Mouse (Mus musculus): ENCODE results near the gene Col24a1. TPM values are rescaled to one million over a fixed set of nuclear protein-coding genes. Genes with fewer than 3 reads are reported as not detected.
A peak's percentile ranks its signal among the peaks of the same experiment; 100 is the strongest.

Gene Col24a1
- polyA plus RNA-seq (2016; fragmentation: Nextera tagmentation; extraction: Ambion mirVana): 0.36 and 1.3 TPM in 2 replicates

- Histone ChIP-seq H3K4me1 (peaks cover 14% of the 10 kb centered on the region), H3K27me3 (0 out of 2 replicates have a peak, but pooled peaks cover 6% of the 10 kb centered on the region), H3K9me3 (no peaks in the 10 kb centered on the region), H3K4me3 (replicated peaks) (peak within 1 kb of the TSS; percentile 39), H3K27ac (no peak within 1 kb of the TSS), H3K4me2 (peak within 1 kb of the TSS; percentile 82), H3K9ac (peak within 1 kb of the TSS; percentile 43), H3K36me3 (replicated peaks) (no peaks in the 10 kb centered on the region)
- WGBS: 1% methylated on average over 22 of the region's 22 CpGs
- peak; percentile 83 for ATAC-seq (ENCODE audit: low FRiP score)
These were observed at the start of gene Col24a1 for GRCm38 (mm10) chr3:145292337-145293134. TSS of gene Col24a1 (plus strand) at chr3:145292472.

GRCm38 (mm10) chr3:145248040-145248439 lies 44.2 kb upstream of the Col24a1 start:
- Histone ChIP-seq H3K9ac (no peak overlapping the region), H3K4me3 (replicated peaks) (no peak overlapping the region), H3K4me1 (no peaks in the 10 kb centered on the region), H3K27ac (no peak overlapping the region), H3K9me3 (no peaks in the 10 kb centered on the region), H3K27me3 (no peaks in the 10 kb centered on the region), H3K4me2 (no peak overlapping the region), H3K36me3 (replicated peaks) (no peaks in the 10 kb centered on the region)
- WGBS: 93% methylated on average over 2 of the region's 2 CpGs
- no peak for ATAC-seq (ENCODE audit: low FRiP score)

GRCm38 (mm10) chr3:145253066-145253465 lies 39.2 kb upstream of the Col24a1 start:
- no peak overlapping the region for H3K9ac ChIP-seq
- no peak overlapping the region for H3K4me3 ChIP-seq (replicated peaks)
- H3K4me2 ChIP-seq: no peak overlapping the region
- H3K4me1 ChIP-seq: no peaks in the 10 kb centered on the region
- no peaks in the 10 kb centered on the region for H3K9me3 ChIP-seq
- no peak for ATAC-seq (ENCODE audit: low FRiP score)
- no peak overlapping the region for H3K27ac ChIP-seq
- H3K27me3 ChIP-seq: no peaks in the 10 kb centered on the region
- 88% methylated on average over 5 of the region's 5 CpGs for WGBS
- H3K36me3 ChIP-seq (replicated peaks): no peaks in the 10 kb centered on the region

- Histone ChIP-seq H3K9me3 (no peaks in the 10 kb centered on the region), H3K4me2 (no peak overlapping the region), H3K27ac (no peak overlapping the region), H3K9ac (no peak overlapping the region), H3K36me3 (replicated peaks) (no peaks in the 10 kb centered on the region), H3K27me3 (no peaks in the 10 kb centered on the region), H3K4me1 (no peaks in the 10 kb centered on the region), H3K4me3 (replicated peaks) (no peak overlapping the region)
- WGBS: 82% methylated on average over 3 of the region's 3 CpGs
- no peak for ATAC-seq (ENCODE audit: low FRiP score)
These were observed 37.4 kb upstream of the Col24a1 start for GRCm38 (mm10) chr3:145254764-145255396.

- Histone ChIP-seq H3K4me1 (no peaks in the 10 kb centered on the region), H3K9me3 (no peaks in the 10 kb centered on the region), H3K27ac (no peak overlapping the region), H3K4me3 (replicated peaks) (no peak overlapping the region), H3K4me2 (no peak overlapping the region), H3K27me3 (no peaks in the 10 kb centered on the region), H3K36me3 (replicated peaks) (no peaks in the 10 kb centered on the region), H3K9ac (no peak overlapping the region)
- 81% methylated on average over 7 of the region's 7 CpGs for whole genome bisulfite sequencing
- ATAC-seq (ENCODE audit: low FRiP score): no peak
These were observed 35.6 kb upstream of the Col24a1 start for GRCm38 (mm10) chr3:145256647-145257046.

GRCm38 (mm10) chr3:145259678-145260077 lies 32.6 kb upstream of the Col24a1 start:
- no peak overlapping the region for H3K9ac ChIP-seq
- H3K4me2 ChIP-seq: no peak overlapping the region
- no peaks in the 10 kb centered on the region for H3K36me3 ChIP-seq (replicated peaks)
- no peak overlapping the region for H3K27ac ChIP-seq
- H3K9me3 ChIP-seq: no peaks in the 10 kb centered on the region
- H3K4me3 ChIP-seq (replicated peaks): no peak overlapping the region
- H3K4me1 ChIP-seq: no peaks in the 10 kb centered on the region
- ATAC-seq (ENCODE audit: low FRiP score): no peak
- H3K27me3 ChIP-seq: no peaks in the 10 kb centered on the region
- WGBS: 92% methylated on average over 6 of the region's 6 CpGs

- Histone ChIP-seq H3K4me1 (no peaks in the 10 kb centered on the region), H3K4me3 (replicated peaks) (no peak overlapping the region), H3K9me3 (no peaks in the 10 kb centered on the region), H3K36me3 (replicated peaks) (no peaks in the 10 kb centered on the region), H3K27ac (no peak overlapping the region), H3K9ac (no peak overlapping the region), H3K4me2 (no peak overlapping the region), H3K27me3 (no peaks in the 10 kb centered on the region)
- no peak for ATAC-seq (ENCODE audit: low FRiP score)
- WGBS: 78% methylated on average over 4 of the region's 4 CpGs
These were observed 29.1 kb upstream of the Col24a1 start for GRCm38 (mm10) chr3:145263131-145263530.

- no peaks in the 10 kb centered on the region for H3K36me3 ChIP-seq (replicated peaks)
- no peak overlapping the region for H3K4me3 ChIP-seq (replicated peaks)
- H3K9me3 ChIP-seq: no peaks in the 10 kb centered on the region
- H3K9ac ChIP-seq: no peak overlapping the region
- no peak overlapping the region for H3K4me2 ChIP-seq
- H3K27me3 ChIP-seq: no peaks in the 10 kb centered on the region
- 88% methylated on average over 7 of the region's 7 CpGs for WGBS
- ATAC-seq (ENCODE audit: low FRiP score): no peak
- H3K4me1 ChIP-seq: no peaks in the 10 kb centered on the region
- H3K27ac ChIP-seq: no peak overlapping the region
These were observed 24.2 kb upstream of the Col24a1 start for GRCm38 (mm10) chr3:145268066-145268465.

- no peak overlapping the region for H3K27ac ChIP-seq
- 87% methylated on average over 6 of the region's 6 CpGs for WGBS
- H3K4me1 ChIP-seq: no peaks in the 10 kb centered on the region
- no peaks in the 10 kb centered on the region for H3K9me3 ChIP-seq
- H3K27me3 ChIP-seq: no peaks in the 10 kb centered on the region
- ATAC-seq (ENCODE audit: low FRiP score): no peak
- no peak overlapping the region for H3K4me2 ChIP-seq
- H3K36me3 ChIP-seq (replicated peaks): no peaks in the 10 kb centered on the region
- no peak overlapping the region for H3K4me3 ChIP-seq (replicated peaks)
- H3K9ac ChIP-seq: no peak overlapping the region
These were observed 18.1 kb upstream of the Col24a1 start for GRCm38 (mm10) chr3:145274191-145274590.

GRCm38 (mm10) chr3:145293207-145293606 lies 935 bp downstream of the Col24a1 start:
- H3K4me2 ChIP-seq: peak overlapping the region; percentile 82
- H3K4me1 ChIP-seq: peaks cover 14% of the 10 kb centered on the region
- 0 out of 2 replicates have a peak, but pooled peaks have one; percentile 34 for ATAC-seq (ENCODE audit: low FRiP score)
- no peaks in the 10 kb centered on the region for H3K36me3 ChIP-seq (replicated peaks)
- H3K27ac ChIP-seq: no peak overlapping the region
- 0 out of 2 replicates have a peak, but pooled peaks cover 6% of the 10 kb centered on the region for H3K27me3 ChIP-seq
- no peaks in the 10 kb centered on the region for H3K9me3 ChIP-seq
- H3K9ac ChIP-seq: peak overlapping the region; percentile 43
- H3K4me3 ChIP-seq (replicated peaks): peak overlapping the region; percentile 39
- WGBS: 2% methylated on average over 9 of the region's 9 CpGs

GRCm38 (mm10) chr3:145293623-145294307 lies 1.5 kb downstream of the Col24a1 start:
- no peak overlapping the region for H3K9ac ChIP-seq
- H3K27ac ChIP-seq: no peak overlapping the region

GRCm38 (mm10) chr3:145299980-145300591 lies 7.8 kb downstream of the Col24a1 start:
- H3K4me1 ChIP-seq: no peaks in the 10 kb centered on the region
- no peak overlapping the region for H3K4me3 ChIP-seq (replicated peaks)
- no peak for ATAC-seq (ENCODE audit: low FRiP score)
- no peaks in the 10 kb centered on the region for H3K36me3 ChIP-seq (replicated peaks)
- no peak overlapping the region for H3K27ac ChIP-seq
- H3K9me3 ChIP-seq: no peaks in the 10 kb centered on the region
- 85% methylated on average over 5 of the region's 5 CpGs for WGBS
- no peak overlapping the region for H3K4me2 ChIP-seq
- H3K9ac ChIP-seq: no peak overlapping the region
- H3K27me3 ChIP-seq: no peaks in the 10 kb centered on the region

More at GRCm38 (mm10) chr3:145293623-145294307, 1.5 kb downstream of the Col24a1 start:
- peak overlapping the region; percentile 82; the same call in 1 of the 2 replicates for H3K4me2 ChIP-seq
- H3K9me3 ChIP-seq: no peaks in the 10 kb centered on the region
- H3K27me3 ChIP-seq: 0 out of 2 replicates have a peak, but pooled peaks cover 6% of the 10 kb centered on the region
- no peak for ATAC-seq (ENCODE audit: low FRiP score)
- H3K4me1 ChIP-seq: peaks cover 14% of the 10 kb centered on the region
- H3K36me3 ChIP-seq (replicated peaks): no peaks in the 10 kb centered on the region
- 81% methylated on average over 12 of the region's 12 CpGs for WGBS
- peak overlapping the region; percentile 39 for H3K4me3 ChIP-seq (replicated peaks)

Measured in forebrain, embryonic 12.5 days (tissue).